Mouse (Mus musculus): ENCODE results near the gene Actr8. TPM values are rescaled to one million over a fixed set of nuclear protein-coding genes. Genes with fewer than 3 reads are reported as not detected.

Actr8 gene
- total RNA-seq (2021): 10 to 100 TPM; 86.9 to 91.1 TPM
- long read RNA-seq, experiment 1, transcript Actr8-201 (13 exons, 2,119 nt): major isoform, 40 of 69 reads
- long read RNA-seq, experiment 1, partial matches to known transcripts: 11 of 69 reads
- long read RNA-seq, experiment 1, other reads (novel, unspliced or antisense): 18 of 69 reads
- long read RNA-seq, experiment 2, transcript Actr8-201 (13 exons, 2,119 nt): major isoform, 40 of 72 reads
- long read RNA-seq, experiment 2, partial matches to known transcripts: 19 of 72 reads
- long read RNA-seq, experiment 2, other reads (novel, unspliced or antisense): 12 of 72 reads

DNA sequence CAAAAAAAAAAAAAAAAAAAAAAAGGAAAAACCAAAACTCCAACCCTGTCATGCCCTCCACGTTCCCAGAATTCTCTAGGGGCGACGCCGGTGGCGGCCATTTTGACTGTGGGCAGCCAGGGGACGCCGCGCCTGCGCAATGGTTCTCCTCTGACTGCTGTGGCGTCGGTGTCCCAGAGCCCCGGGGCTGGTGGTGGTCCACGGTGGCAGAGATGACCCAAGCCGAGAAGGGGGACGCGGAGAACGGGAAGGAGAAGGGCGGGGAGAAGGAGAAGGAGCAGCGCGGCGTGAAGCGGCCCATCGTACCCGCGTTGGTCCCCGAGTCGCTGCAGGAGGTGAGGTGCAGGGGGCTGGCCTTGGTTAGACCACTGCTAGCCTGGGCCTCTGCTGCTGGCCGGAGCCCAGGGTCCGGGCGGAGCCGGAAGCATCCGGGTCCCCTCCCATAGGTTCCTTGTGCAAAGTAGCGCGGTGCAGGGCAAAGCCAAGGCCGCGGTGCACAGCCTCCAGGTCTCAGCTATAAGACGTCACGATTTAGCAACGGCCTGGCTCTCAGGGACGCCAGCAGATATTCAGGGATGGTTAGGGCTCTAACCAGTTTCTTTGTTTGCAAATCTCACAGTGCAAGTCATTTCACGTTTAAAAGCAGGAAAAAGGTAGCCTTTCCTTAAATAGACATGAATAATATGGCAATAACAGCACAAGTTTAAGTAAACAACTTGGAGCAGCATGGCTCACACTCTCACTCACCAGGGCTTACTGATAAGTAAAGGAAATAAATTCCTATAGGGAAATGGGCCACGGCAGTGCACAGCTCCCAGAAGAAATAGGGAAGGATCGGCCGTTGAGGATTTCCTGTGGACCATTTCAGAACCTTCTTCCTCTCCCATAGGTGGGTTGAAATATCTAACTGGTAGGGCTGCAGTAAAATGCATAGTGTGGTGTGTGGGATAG, at the start of gene Actr8:
Actr8 (plus strand) TSS at position 84 of the 951 bp plus-strand sequence.
- intact Hi-C loops (cut with DNase I): loop anchor here (10.0 kb wide), 1 partner anchor 496 kb away; the partner anchor contains the start of gene Dcp1a
- TF ChIP-seq CTCF (IDR thresholded peaks at IDR 0.05): no peak
- DNase-seq (ENCODE audit: extremely low spot score in 1 of 2, low spot score in 2 of 2): peak; percentile 93 to 94
- peak within 1 kb of the TSS; percentile 84 for H3K4me3 ChIP-seq
- peak within 1 kb of the TSS; percentile 98 for H3K27ac ChIP-seq

- Histone ChIP-seq H3K4me3 (no peak overlapping the region), H3K27ac (no peak overlapping the region)
- no peak for DNase-seq (ENCODE audit: extremely low spot score in 1 of 2, low spot score in 2 of 2)
- no peak for TF ChIP-seq CTCF (IDR thresholded peaks at IDR 0.05)
- intact Hi-C loops (cut with DNase I): no loop called here
Observed at GRCm38 (mm10) chr14:29928966-29929365, 49.2 kb upstream of the Actr8 start.

GRCm38 (mm10) chr14:29935516-29935915, 42.6 kb upstream of the Actr8 start:
- DNase-seq (ENCODE audit: extremely low spot score in 1 of 2, low spot score in 2 of 2): no peak
- H3K4me3 ChIP-seq: no peak overlapping the region
- intact Hi-C loops (cut with DNase I): loop anchor here (5.0 kb wide), 3 partner anchors 53 to 118 kb away; no protein-coding TSS in a partner anchor
- TF ChIP-seq CTCF (IDR thresholded peaks at IDR 0.05): no peak
- H3K27ac ChIP-seq: no peak overlapping the region

DNA sequence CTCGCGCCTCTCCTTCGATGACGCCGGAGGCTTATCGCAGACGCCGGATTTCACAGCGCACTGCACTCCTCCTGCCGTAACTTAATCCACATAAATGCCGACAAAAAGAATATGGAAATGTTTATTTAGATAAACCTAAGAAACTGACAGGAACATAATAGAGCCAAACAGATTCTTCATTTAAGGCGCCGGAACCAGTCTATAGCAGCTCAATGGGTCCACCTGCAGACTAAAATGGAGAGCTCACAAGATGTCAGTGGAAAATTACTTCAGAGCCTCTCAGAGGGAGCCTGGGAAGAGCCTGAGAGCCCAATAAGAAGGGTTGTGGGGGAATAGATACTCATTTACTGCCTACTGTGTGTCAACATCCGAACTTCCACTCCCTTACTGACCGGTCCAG, 40.7 kb upstream of the Actr8 start:
- peak overlapping the region; percentile 16; the same call in 1 of the 2 replicates for H3K27ac ChIP-seq
- DNase-seq (ENCODE audit: extremely low spot score in 1 of 2, low spot score in 2 of 2): no peak
- intact Hi-C loops (cut with DNase I): loop anchor here (2.0 to 5.0 kb wide), 5 partner anchors 55 to 215 kb away; no protein-coding TSS in a partner anchor
- H3K4me3 ChIP-seq: peak overlapping the region; percentile 21; the same call in 1 of the 2 replicates
- peak; percentile 64 for TF ChIP-seq CTCF (IDR thresholded peaks at IDR 0.05)

GRCm38 (mm10) chr14:29939600-29940312, 38.4 kb upstream of the Actr8 start:
- intact Hi-C loops (cut with DNase I): loop anchor here (5.0 to 10.0 kb wide), 4 partner anchors 57 to 495 kb away; no protein-coding TSS in a partner anchor
- no peak overlapping the region for H3K27ac ChIP-seq
- DNase-seq (ENCODE audit: extremely low spot score in 1 of 2, low spot score in 2 of 2): no peak
- peak; percentile 14 for TF ChIP-seq CTCF (IDR thresholded peaks at IDR 0.05)
- no peak overlapping the region for H3K4me3 ChIP-seq

DNA sequence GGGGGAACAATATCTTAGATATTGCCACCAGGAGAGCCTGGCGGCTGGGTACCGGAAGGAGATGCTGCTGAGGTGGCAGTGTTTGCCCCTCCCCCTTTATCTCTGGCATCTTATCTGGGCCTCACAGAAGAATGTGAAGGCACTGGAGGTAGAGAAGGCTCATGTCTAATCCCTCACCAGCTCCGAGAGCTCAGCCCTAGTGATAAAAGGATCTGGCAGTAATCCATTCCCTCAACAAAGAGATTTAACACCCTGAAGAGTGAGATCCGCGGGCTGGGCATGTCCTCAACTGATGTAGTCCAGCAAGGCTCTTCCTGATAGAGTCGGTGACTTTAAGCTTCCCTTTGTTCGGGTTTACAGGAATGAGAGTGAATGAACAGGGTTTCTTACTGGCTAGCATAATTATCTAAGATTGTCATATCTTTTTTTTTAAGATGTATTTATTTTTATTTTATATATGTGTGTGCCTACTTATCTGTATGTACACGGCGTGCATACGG, 37.8 kb upstream of the Actr8 start:
- no peak overlapping the region for H3K27ac ChIP-seq
- TF ChIP-seq CTCF (IDR thresholded peaks at IDR 0.05): no peak
- DNase-seq (ENCODE audit: extremely low spot score in 1 of 2, low spot score in 2 of 2): no peak
- intact Hi-C loops (cut with DNase I): loop anchor here (10.0 kb wide), 1 partner anchor 496 kb away; no protein-coding TSS in a partner anchor
- H3K4me3 ChIP-seq: no peak overlapping the region

GRCm38 (mm10) chr14:29940877-29941276, 37.3 kb upstream of the Actr8 start:
- no peak overlapping the region for H3K27ac ChIP-seq
- TF ChIP-seq CTCF (IDR thresholded peaks at IDR 0.05): peak; percentile 80
- peak; percentile 45 to 51 for DNase-seq (ENCODE audit: extremely low spot score in 1 of 2, low spot score in 2 of 2)
- H3K4me3 ChIP-seq: no peak overlapping the region
- intact Hi-C loops (cut with DNase I): loop anchor here (10.0 kb wide), 1 partner anchor 496 kb away; no protein-coding TSS in a partner anchor

GRCm38 (mm10) chr14:29946761-29947309, 31.3 kb upstream of the Actr8 start:
- no peak for DNase-seq (ENCODE audit: extremely low spot score in 1 of 2, low spot score in 2 of 2)
- H3K4me3 ChIP-seq: no peak overlapping the region
- H3K27ac ChIP-seq: no peak overlapping the region
- intact Hi-C loops (cut with DNase I): loop anchor here (10.0 kb wide), 1 partner anchor 502 kb away; no protein-coding TSS in a partner anchor
- TF ChIP-seq CTCF (IDR thresholded peaks at IDR 0.05): peak; percentile 22

GRCm38 (mm10) chr14:29950805-29951204, 27.3 kb upstream of the Actr8 start:
- Histone ChIP-seq H3K4me3 (no peak overlapping the region), H3K27ac (no peak overlapping the region)
- no peak for TF ChIP-seq CTCF (IDR thresholded peaks at IDR 0.05)
- no peak for DNase-seq (ENCODE audit: extremely low spot score in 1 of 2, low spot score in 2 of 2)
- intact Hi-C loops (cut with DNase I): no loop called here

DNA sequence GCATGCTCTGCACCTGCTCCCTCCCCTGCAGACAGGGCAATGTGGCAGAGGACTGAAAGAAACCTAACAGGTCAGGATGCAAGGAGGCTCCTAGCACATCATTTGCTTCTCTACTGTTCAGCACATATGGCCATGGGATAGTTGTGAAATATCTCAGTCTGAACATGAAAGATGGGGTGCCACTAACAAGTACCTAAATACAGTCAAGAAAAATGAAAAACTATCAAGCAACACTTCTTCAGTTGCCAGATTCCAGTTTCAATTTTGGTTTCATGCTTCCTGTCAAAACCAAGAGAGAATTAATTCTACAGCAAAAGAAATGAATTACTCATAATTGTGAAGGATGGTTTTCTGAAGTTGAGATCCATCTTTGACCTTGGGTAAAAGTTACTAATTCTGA, 20.7 kb upstream of the Actr8 start:
- intact Hi-C loops (cut with DNase I): no loop called here
- DNase-seq (ENCODE audit: extremely low spot score in 1 of 2, low spot score in 2 of 2): no peak
- Histone ChIP-seq H3K4me3 (no peak overlapping the region), H3K27ac (no peak overlapping the region)
- TF ChIP-seq CTCF (IDR thresholded peaks at IDR 0.05): no peak

DNA sequence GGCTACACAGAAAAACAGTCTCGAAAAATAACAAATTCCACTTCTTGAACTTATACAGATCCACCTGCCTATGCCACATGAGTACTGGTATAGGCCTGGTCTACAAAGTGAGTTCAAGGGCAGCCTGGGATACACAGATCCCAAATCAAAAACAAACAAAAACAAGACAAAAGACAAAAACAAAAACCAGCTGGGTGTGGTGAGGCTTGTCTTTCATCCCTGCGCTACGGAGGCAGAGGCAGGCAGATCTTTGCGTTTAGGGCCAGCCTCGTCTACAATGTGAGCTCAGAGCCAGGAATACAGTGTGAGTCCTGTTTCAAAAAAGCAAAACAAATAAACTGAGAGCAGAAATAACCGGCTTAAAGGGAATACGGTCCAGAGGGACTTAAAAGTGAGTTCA, 10.5 kb upstream of the Actr8 start:
- no peak for TF ChIP-seq CTCF (IDR thresholded peaks at IDR 0.05)
- H3K4me3 ChIP-seq: peak overlapping the region; percentile 73
- intact Hi-C loops (cut with DNase I): no loop called here

More for the DNA sequence above, 10.5 kb upstream of the Actr8 start:
- H3K27ac ChIP-seq: peak overlapping the region; percentile 88
- no peak for DNase-seq (ENCODE audit: extremely low spot score in 1 of 2, low spot score in 2 of 2)
